Mouse (Mus musculus) forebrain, embryonic 16.5 days (tissue): ENCODE data around the gene Gm5622. TPM values are rescaled to one million over a fixed set of nuclear protein-coding genes. Genes with fewer than 3 reads are reported as not detected.
"Not testable (repeated sequence)": the region's sequence is repeated elsewhere in the genome, so short reads cannot be mapped to it uniquely, and the experiment has no call there.

ENCODE experiments used
- ATAC-seq: fragments of 200-750 bp; cut with Nextera tagmentation; 2 replicates; pipeline ENCODE4 v1.8.0; 2017; ENCODE audit warnings: mild to moderate bottlenecking, moderate library complexity
- H3K27ac ChIP-seq: fragments of 300-500 bp; sonication (generic); 2 replicates; pipeline ENCODE4 v1.5.1; 2014; ENCODE audit warnings: low read length, control low read depth
- H3K27me3 ChIP-seq: fragments of 300-500 bp; sonication (generic); replicated peaks from 2 replicates; pipeline ENCODE4 v1.6.1; 2014; ENCODE audit warnings: low read length; ENCODE audit not compliant: control insufficient read depth, insufficient read depth
- H3K36me3 ChIP-seq: fragments of 300-500 bp; sonication (generic); 2 replicates; pipeline ENCODE4 v1.6.1; 2014; ENCODE audit not compliant: control insufficient read depth, insufficient read depth
- H3K4me1 ChIP-seq: fragments of 300-500 bp; sonication (generic); replicated peaks from 2 replicates; pipeline ENCODE4 v1.6.1; 2014; ENCODE audit warnings: low read length; ENCODE audit not compliant: control insufficient read depth, insufficient read depth
- H3K4me2 ChIP-seq: fragments of 300-500 bp; sonication (generic); 2 replicates; pipeline ENCODE4 v1.6.1; 2014; ENCODE audit warnings: mild to moderate bottlenecking, low read length, control low read depth
- H3K4me3 ChIP-seq: fragments of 300-500 bp; sonication (generic); replicated peaks from 2 replicates; pipeline ENCODE4 v1.5.1; 2014; ENCODE audit warnings: mild to moderate bottlenecking, low read length, control low read depth
- H3K9ac ChIP-seq: fragments of 300-500 bp; sonication (generic); replicated peaks from 2 replicates; pipeline ENCODE4 v1.6.1; 2014; ENCODE audit warnings: low read depth, low read length, control low read depth
- H3K9me3 ChIP-seq: fragments of 300-500 bp; sonication (generic); 2 replicates; pipeline ENCODE4 v1.6.1; 2016; ENCODE audit warnings: low read length; ENCODE audit not compliant: control insufficient read depth
- WGBS: fragments of 180-500 bp; shearing (Covaris S2); extraction: QIAGEN DNeasy Blood & Tissue Kit; methylation state at CpG from one replicate; pipeline ENCODE4 v1.1.7; 2014; 5-methylcytosine and 5-hydroxymethylcytosine counted together
- polyA plus RNA-seq: library from polyadenylated mRNA; unstranded; fragments of >200 nt; fragmentation: Nextera tagmentation; extraction: Ambion mirVana; gene quantifications from 2 replicates; pipeline ENCODE4 v1.2.1, GENCODE M21; 2015

Gm5622 gene
- not detected in 2 replicates for polyA plus RNA-seq

GRCm38 (mm10) chr14:51552490-51552889, at the start of gene Gm5622:
Gm5622 (plus strand) TSS chr14:51552790.
- 91% methylated on average over 4 of the region's 4 CpGs for WGBS
- Histone ChIP-seq H3K27me3 (no peaks in the 10 kb centered on the region), H3K4me1 (no peaks in the 10 kb centered on the region), H3K9ac (no peak within 1 kb of the TSS), H3K4me2 (no peak within 1 kb of the TSS), H3K36me3 (no peaks in the 10 kb centered on the region), H3K4me3 (no peak within 1 kb of the TSS), H3K9me3 (no peaks in the 10 kb centered on the region), H3K27ac (no peak within 1 kb of the TSS)
- no peak for ATAC-seq

GRCm38 (mm10) chr14:51507416-51507815, 45.2 kb upstream of the Gm5622 start:
- Histone ChIP-seq H3K4me3 (no peak overlapping the region), H3K9ac (no peak overlapping the region), H3K9me3 (no peaks in the 10 kb centered on the region), H3K4me1 (no peaks in the 10 kb centered on the region), H3K36me3 (no peaks in the 10 kb centered on the region), H3K4me2 (no peak overlapping the region), H3K27ac (no peak overlapping the region), H3K27me3 (no peaks in the 10 kb centered on the region)
- WGBS = 95% methylated on average over 8 of the region's 8 CpGs
- ATAC-seq = no peak

- not testable (repeated sequence) for H3K4me2 ChIP-seq, H3K4me1 ChIP-seq, H3K9me3 ChIP-seq, ATAC-seq, H3K27me3 ChIP-seq, H3K4me3 ChIP-seq, H3K27ac ChIP-seq, H3K9ac ChIP-seq, H3K36me3 ChIP-seq
- 94% methylated on average over 2 of the region's 2 CpGs for WGBS
Observed at GRCm38 (mm10) chr14:51573963-51574362, 21.4 kb downstream of the Gm5622 start, which contains the start of gene Gm17175. Gm17175 (minus strand) TSS chr14:51574063.

GRCm38 (mm10) chr14:51592039-51592438, 39.4 kb downstream of the Gm5622 start, which contains the start of gene Gm17174:
Gm17174 (minus strand) TSS chr14:51592139.
- not testable (repeated sequence) for ATAC-seq
- WGBS = 91% methylated on average over 4 of the region's 4 CpGs

GRCm38 (mm10) chr14:51611210-51611609, 58.6 kb downstream of the Gm5622 start, which contains the start of gene Gm17078:
Gm17078 (minus strand) TSS chr14:51611310.
- Histone ChIP-seq H3K27ac (no peak within 1 kb of the TSS), H3K36me3 (no peaks in the 10 kb centered on the region), H3K9me3 (no peaks in the 10 kb centered on the region), H3K4me1 (no peaks in the 10 kb centered on the region), H3K27me3 (no peaks in the 10 kb centered on the region), H3K9ac (no peak within 1 kb of the TSS), H3K4me3 (no peak within 1 kb of the TSS), H3K4me2 (no peak within 1 kb of the TSS)
- WGBS = 86% methylated on average over 1 of the region's 1 CpGs
- ATAC-seq = no peak

More at GRCm38 (mm10) chr14:51592039-51592438, 39.4 kb downstream of the Gm5622 start, which contains the start of gene Gm17174:
- not testable (repeated sequence) for H3K27ac ChIP-seq, H3K36me3 ChIP-seq, H3K9ac ChIP-seq, H3K4me2 ChIP-seq, H3K4me3 ChIP-seq, H3K27me3 ChIP-seq, H3K9me3 ChIP-seq, H3K4me1 ChIP-seq

- H3K27me3 ChIP-seq, H3K4me2 ChIP-seq, H3K27ac ChIP-seq, H3K4me1 ChIP-seq, H3K9ac ChIP-seq, H3K4me3 ChIP-seq, ATAC-seq, H3K36me3 ChIP-seq, H3K9me3 ChIP-seq: not testable (repeated sequence)
- WGBS = 95% methylated on average over 1 of the region's 1 CpGs
Observed at GRCm38 (mm10) chr14:51632426-51632825, 79.8 kb downstream of the Gm5622 start.

- H3K36me3 ChIP-seq, H3K4me1 ChIP-seq, H3K27ac ChIP-seq, H3K4me3 ChIP-seq, H3K9me3 ChIP-seq, H3K9ac ChIP-seq, ATAC-seq, H3K4me2 ChIP-seq, H3K27me3 ChIP-seq: not testable (repeated sequence)
- WGBS = 67% methylated on average over 1 of the region's 1 CpGs
Observed at GRCm38 (mm10) chr14:51635566-51635965, 83.0 kb downstream of the Gm5622 start, which contains the start of gene Gm4181. Gm4181 (minus strand) TSS chr14:51635666.

- Histone ChIP-seq H3K4me2 (no peak overlapping the region), H3K9me3 (no peaks in the 10 kb centered on the region), H3K4me1 (no peaks in the 10 kb centered on the region), H3K36me3 (no peaks in the 10 kb centered on the region), H3K27ac (no peak overlapping the region), H3K4me3 (no peak overlapping the region), H3K9ac (no peak overlapping the region), H3K27me3 (no peaks in the 10 kb centered on the region)
- 92% methylated on average over 5 of the region's 5 CpGs for WGBS
- no peak for ATAC-seq
Observed at GRCm38 (mm10) chr14:51677269-51677668, 124.7 kb downstream of the Gm5622 start.

- H3K9ac ChIP-seq, H3K9me3 ChIP-seq, H3K27me3 ChIP-seq, H3K4me1 ChIP-seq, H3K36me3 ChIP-seq, H3K4me3 ChIP-seq, H3K4me2 ChIP-seq, ATAC-seq, H3K27ac ChIP-seq: not testable (repeated sequence)
- WGBS = 73% methylated on average over 1 of the region's 2 CpGs
Observed at GRCm38 (mm10) chr14:51695368-51695767, 142.8 kb downstream of the Gm5622 start, which contains the start of gene Gm17079. Gm17079 (minus strand) TSS chr14:51695468.
